Mouse (Mus musculus): ENCODE results near the gene Gm10778. TPM values are rescaled to one million over a fixed set of nuclear protein-coding genes. Genes with fewer than 3 reads are reported as not detected.
"Not testable (repeated sequence)": the region's sequence is repeated elsewhere in the genome, so short reads cannot be mapped to it uniquely, and the experiment has no call there.

Gm10778 gene
- polyA plus RNA-seq (2012; rRNA removed), result 0.04 and 0.08 TPM in 2 replicates

DNA sequence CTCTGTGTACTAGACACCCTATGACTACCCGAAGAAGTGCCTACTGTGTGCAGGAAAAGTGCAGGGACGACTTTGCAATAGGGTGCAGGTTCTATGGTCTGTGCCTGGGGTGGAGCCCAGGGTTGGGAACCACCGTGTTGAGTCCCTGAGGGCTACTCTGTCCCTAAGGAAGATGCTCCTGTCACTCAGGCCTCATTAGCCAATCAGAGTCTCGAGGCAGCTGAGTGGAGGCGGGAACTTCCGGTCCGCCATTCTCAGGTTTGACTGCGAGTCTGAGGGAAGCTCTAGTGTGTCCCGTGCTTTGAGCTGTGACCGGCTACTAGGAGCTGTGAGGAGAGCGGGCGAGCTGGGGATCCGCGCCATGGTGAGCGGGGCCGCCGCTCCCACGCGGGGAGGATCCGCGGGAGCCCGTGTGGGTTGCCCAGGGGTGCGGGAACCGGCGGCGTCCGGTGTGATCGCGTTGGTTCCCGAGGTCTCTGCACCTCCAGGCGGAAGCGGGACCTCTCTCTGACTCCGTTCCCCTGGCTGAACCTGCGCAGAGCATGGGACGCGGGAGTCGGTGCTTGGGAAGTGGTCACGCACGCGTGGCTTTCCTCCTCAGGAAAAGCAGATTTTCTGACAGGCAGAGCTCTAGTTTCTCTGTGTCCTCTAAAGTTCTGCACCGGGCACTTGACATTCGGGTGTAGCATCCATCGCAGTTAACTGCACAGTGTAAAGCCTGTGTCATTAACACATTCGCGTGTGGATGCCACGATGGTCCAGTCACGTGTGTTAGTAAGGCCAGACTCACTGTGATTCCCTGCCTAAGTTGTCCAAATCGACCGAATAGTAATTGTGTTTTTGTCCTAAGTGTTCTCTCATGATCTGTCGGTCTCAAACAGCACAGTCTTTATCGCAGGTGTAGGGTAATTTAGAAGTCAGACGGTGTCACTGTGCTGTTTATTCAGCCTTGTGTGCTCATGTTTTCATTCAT, at the start of gene Gm10778:
Gene Gm10778 (plus strand): TSS at position 257 of the 973 bp plus-strand sequence.
- WGBS, result under 1% methylated on average over 34 of the region's 52 CpGs
- H3K36me3 ChIP-seq (ENCODE audit: control insufficient read depth, insufficient read depth, low read length); H3K4me1 ChIP-seq (ENCODE audit: control insufficient read depth, insufficient read depth, insufficient read length, low read length); H3K27ac ChIP-seq (ENCODE audit: insufficient read depth, low read depth, low read length); H3K27me3 ChIP-seq (ENCODE audit: control insufficient read depth, insufficient read depth, low read length): not testable (repeated sequence)
- H3K4me3 ChIP-seq (ENCODE audit: low read depth, low read length), result peak within 1 kb of the TSS; percentile 69

DNA sequence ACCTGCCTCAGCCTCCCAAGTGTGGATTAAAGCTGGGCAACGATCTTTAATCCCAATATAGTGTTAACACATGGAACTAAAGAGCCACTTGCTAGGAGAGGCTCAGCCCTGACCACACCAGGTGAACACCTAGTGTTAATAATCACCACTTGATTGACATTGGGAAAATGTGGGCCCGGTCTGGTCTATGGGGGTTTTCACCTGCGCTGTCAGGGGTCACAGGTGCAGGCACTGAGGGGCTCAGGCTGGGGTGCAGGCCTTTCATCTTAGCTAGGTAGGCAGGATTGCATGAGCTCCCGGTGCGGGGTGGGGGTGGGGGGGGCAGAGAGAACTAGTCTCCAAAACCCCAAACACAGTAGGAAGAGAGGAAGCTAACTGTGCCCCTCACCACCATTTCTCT, 49.2 kb upstream of the Gm10778 start:
- 71% methylated on average over 5 of the region's 5 CpGs for WGBS
- peaks cover 19% of the 10 kb centered on the region for H3K4me1 ChIP-seq (ENCODE audit: control insufficient read depth, insufficient read depth, insufficient read length, low read length)
- TF ChIP-seq POLR2A (IDR thresholded peaks at IDR 0.05; ENCODE audit: low read depth, low read length), result no peak
- TF ChIP-seq CTCF (IDR thresholded peaks at IDR 0.05; ENCODE audit: extremely low read depth, insufficient read length, insufficient replicate concordance, low read depth, low read length), result no peak

DNA sequence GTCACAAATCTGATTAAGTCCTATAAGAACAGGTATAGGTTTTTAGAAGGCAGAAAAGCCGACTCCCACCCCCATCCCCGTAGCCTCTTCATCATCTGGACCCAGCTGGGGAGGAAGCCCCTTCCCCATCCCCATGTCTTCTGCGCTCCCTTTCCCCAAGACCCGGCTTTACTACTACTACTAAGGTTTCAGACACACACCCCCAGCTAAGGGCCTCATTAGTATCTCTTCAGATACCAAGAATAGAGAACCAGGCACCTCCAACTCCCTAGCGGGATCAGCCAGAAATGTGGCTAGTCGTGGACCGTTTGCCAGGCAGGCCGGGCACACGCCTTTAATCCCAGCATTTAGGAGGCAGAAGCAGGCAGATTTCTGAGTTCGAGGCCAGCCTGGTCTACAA, 48.8 kb upstream of the Gm10778 start:
- Histone ChIP-seq H3K27me3 (ENCODE audit: control insufficient read depth, insufficient read depth, low read length) (no peaks in the 10 kb centered on the region), H3K4me3 (ENCODE audit: low read depth, low read length) (no peak overlapping the region), H3K36me3 (ENCODE audit: control insufficient read depth, insufficient read depth, low read length) (no peaks in the 10 kb centered on the region), H3K27ac (ENCODE audit: insufficient read depth, low read depth, low read length) (no peak overlapping the region), H3K4me1 (ENCODE audit: control insufficient read depth, insufficient read depth, insufficient read length, low read length) (peaks cover 21% of the 10 kb centered on the region)
- 77% methylated on average over 10 of the region's 10 CpGs for WGBS
- TF ChIP-seq POLR2A (IDR thresholded peaks at IDR 0.05; ENCODE audit: low read depth, low read length), result no peak

More for the DNA sequence above, 49.2 kb upstream of the Gm10778 start:
- H3K27me3 ChIP-seq (ENCODE audit: control insufficient read depth, insufficient read depth, low read length), result no peaks in the 10 kb centered on the region
- H3K4me3 ChIP-seq (ENCODE audit: low read depth, low read length), result no peak overlapping the region
- no peak overlapping the region for H3K27ac ChIP-seq (ENCODE audit: insufficient read depth, low read depth, low read length)
- no peaks in the 10 kb centered on the region for H3K36me3 ChIP-seq (ENCODE audit: control insufficient read depth, insufficient read depth, low read length)

DNA sequence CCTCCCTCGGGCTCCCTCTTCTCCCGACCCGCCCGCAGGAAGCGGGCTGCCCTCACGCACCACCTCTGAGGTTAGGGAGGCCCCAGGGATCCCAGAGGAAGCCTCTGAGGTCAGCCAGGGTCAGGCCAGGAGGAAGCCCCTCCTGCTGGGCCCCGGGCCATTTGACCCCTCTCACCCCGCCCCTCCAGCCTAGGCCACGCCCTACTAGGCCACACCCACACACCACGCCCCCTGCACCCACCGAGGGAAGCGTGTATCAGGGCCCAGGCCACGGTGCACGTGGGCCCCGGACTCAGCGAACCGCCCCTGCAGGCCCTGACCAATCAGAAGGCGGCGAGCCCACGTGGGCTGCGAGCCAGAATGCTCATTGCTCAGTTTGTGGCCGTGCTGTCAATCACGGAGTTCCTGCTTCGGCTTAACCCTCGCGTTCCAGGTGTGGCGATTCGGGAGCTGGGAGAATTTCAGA, 48.1 kb upstream of the Gm10778 start, which contains the start of gene Tle6:
Gene Tle6 (minus strand): TSS at position 336 of the 466 bp plus-strand sequence.
- no peak within 1 kb of the TSS for H3K27ac ChIP-seq (ENCODE audit: insufficient read depth, low read depth, low read length)
- no peaks in the 10 kb centered on the region for H3K27me3 ChIP-seq (ENCODE audit: control insufficient read depth, insufficient read depth, low read length)
- peak within 1 kb of the TSS; percentile 54 for H3K4me3 ChIP-seq (ENCODE audit: low read depth, low read length)
- H3K4me1 ChIP-seq (ENCODE audit: control insufficient read depth, insufficient read depth, insufficient read length, low read length), result peaks cover 21% of the 10 kb centered on the region
- TF ChIP-seq POLR2A (IDR thresholded peaks at IDR 0.05; ENCODE audit: low read depth, low read length), result no peak
- no peak for TF ChIP-seq CTCF (IDR thresholded peaks at IDR 0.05; ENCODE audit: extremely low read depth, insufficient read length, insufficient replicate concordance, low read depth, low read length)
- no peaks in the 10 kb centered on the region for H3K36me3 ChIP-seq (ENCODE audit: control insufficient read depth, insufficient read depth, low read length)
- WGBS, result under 1% methylated on average over 28 of the region's 28 CpGs

DNA sequence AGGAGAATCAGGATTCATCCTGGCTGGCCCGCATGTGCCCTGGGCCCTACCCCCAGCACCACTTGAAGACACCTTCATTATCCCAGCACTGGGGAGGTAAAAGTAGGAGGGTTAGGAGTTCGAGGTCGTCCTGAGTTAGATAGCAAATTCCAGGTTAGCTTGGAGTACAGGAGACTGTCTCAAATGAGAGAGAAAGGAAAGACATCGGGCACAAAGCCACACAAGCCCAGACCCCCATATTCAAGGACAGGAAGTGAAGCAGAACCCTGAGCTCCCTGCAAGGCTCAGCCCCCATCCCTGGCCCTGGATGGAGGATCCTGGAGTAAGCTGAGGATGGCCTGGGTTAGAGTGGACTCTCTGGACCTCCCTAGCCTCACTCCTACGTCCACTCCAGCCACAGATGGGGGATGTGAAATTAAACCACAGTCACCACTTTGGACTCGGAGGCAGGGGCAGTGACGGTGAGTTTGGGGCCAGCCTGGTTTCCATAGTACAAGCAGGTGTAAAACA, 47.4 kb upstream of the Gm10778 start:
- H3K36me3 ChIP-seq (ENCODE audit: control insufficient read depth, insufficient read depth, low read length), result no peaks in the 10 kb centered on the region
- WGBS, result 42% methylated on average over 7 of the region's 7 CpGs
- peaks cover 19% of the 10 kb centered on the region for H3K4me1 ChIP-seq (ENCODE audit: control insufficient read depth, insufficient read depth, insufficient read length, low read length)
- no peak for TF ChIP-seq POLR2A (IDR thresholded peaks at IDR 0.05; ENCODE audit: low read depth, low read length)
- H3K4me3 ChIP-seq (ENCODE audit: low read depth, low read length), result peak overlapping the region; percentile 54
- no peaks in the 10 kb centered on the region for H3K27me3 ChIP-seq (ENCODE audit: control insufficient read depth, insufficient read depth, low read length)
- no peak overlapping the region for H3K27ac ChIP-seq (ENCODE audit: insufficient read depth, low read depth, low read length)

DNA sequence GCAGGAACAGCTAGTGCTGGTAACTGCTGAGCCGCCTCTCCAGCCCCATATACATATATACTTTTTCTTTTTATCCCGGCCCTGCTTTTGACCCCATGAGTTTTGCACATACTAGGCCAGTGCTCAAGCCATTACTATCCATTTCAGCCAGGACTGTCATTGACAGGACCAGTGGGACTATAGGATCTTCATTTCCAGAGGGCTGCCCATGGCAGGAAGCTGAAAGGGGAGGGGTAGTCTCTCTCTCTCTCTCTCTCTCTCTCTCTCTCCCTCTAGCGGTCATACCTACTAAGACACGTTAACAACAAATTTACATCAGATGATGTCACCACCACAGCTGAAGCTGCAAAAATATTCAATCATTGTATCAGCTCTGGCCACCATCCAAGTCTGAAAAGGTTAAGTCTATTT, 46.1 kb upstream of the Gm10778 start:
- Histone ChIP-seq H3K4me3 (ENCODE audit: low read depth, low read length) (no peak overlapping the region), H3K36me3 (ENCODE audit: control insufficient read depth, insufficient read depth, low read length) (no peaks in the 10 kb centered on the region), H3K27me3 (ENCODE audit: control insufficient read depth, insufficient read depth, low read length) (no peaks in the 10 kb centered on the region), H3K27ac (ENCODE audit: insufficient read depth, low read depth, low read length) (no peak overlapping the region), H3K4me1 (ENCODE audit: control insufficient read depth, insufficient read depth, insufficient read length, low read length) (peaks cover 18% of the 10 kb centered on the region)
- TF ChIP-seq CTCF (IDR thresholded peaks at IDR 0.05; ENCODE audit: extremely low read depth, insufficient read length, insufficient replicate concordance, low read depth, low read length) (peak; percentile 64; the same call in 1 of the 2 replicates), POLR2A (IDR thresholded peaks at IDR 0.05; ENCODE audit: low read depth, low read length) (no peak)
- 30% methylated on average over 4 of the region's 4 CpGs for WGBS
